Comparison of ENCODE assay signal across 11 mouse cellular contexts in the genomic region with DNA sequence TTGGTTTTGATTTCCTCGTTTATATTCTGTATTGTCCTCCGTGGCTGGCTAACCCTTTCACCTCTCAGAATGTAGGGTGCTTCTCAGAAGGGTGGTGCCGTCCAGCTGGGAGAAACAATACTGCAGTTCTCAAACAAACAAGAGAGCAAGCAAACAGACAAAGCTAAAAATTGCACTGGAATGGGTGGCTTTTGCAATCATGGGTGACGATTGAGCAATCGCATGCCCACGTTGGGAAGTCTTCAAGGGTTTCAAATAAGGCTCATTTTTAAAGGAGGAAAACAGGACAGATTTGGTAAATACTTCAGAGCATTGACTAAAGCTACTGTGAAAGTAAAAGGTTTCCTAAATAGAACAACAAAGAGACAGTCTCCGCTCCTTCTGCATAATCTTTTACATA. TPM values are rescaled to one million over a fixed set of nuclear protein-coding genes. Genes with fewer than 3 reads are reported as not detected.
A peak's percentile ranks its signal among the peaks of the same experiment; 100 is the strongest.
DNase-seq lines count a peak whose midpoint lies in the region; ATAC-seq and TF ChIP-seq lines count a peak whose summit lies in the region.
"Had no signal": no experiment of that assay in that cellular context is flagged by ENCODE, and none has a peak within 500 bp of the region (broad histone marks: within the 10 kb centered on the region; RNA-seq: fewer than 3 reads in every experiment).

No protein-coding gene starts in this region.

- no peak for TF ChIP-seq EP300 in stomach, postnatal 0 days (optimal IDR thresholded peaks at IDR 0.05)

- no peaks in the 10 kb centered on the region for H3K9me3 ChIP-seq in liver, embryonic 13.5 days (replicated peaks)
- H3K9me3 ChIP-seq in liver, embryonic 11.5 days (ENCODE audit: control insufficient read depth, low read length), result no peaks in the 10 kb centered on the region
- H3K9me3 ChIP-seq in lung, embryonic 14.5 days (ENCODE audit: low read depth, low read length), result no peaks in the 10 kb centered on the region
- no peaks in the 10 kb centered on the region for H3K9me3 ChIP-seq in stomach, postnatal 0 days (ENCODE audit: control insufficient read depth, low read length)

- 0 out of 2 replicates have a peak overlapping the region, but pooled peaks have one; percentile 6 for H3K4me2 ChIP-seq in liver, embryonic 13.5 days
- no peak overlapping the region for H3K4me2 ChIP-seq in liver, embryonic 11.5 days
- H3K4me2 ChIP-seq in lung, embryonic 14.5 days, result peak overlapping the region; percentile 41
- H3K4me2 ChIP-seq in stomach, postnatal 0 days (replicated peaks; ENCODE audit: low read depth), result peak overlapping the region; percentile 37

- H3K27me3 ChIP-seq in liver, embryonic 13.5 days, result no peaks in the 10 kb centered on the region
- H3K27me3 ChIP-seq in liver, embryonic 11.5 days (replicated peaks; ENCODE audit: control insufficient read depth, insufficient read depth, low read length), result no peaks in the 10 kb centered on the region
- no peaks in the 10 kb centered on the region for H3K27me3 ChIP-seq in lung, embryonic 14.5 days (ENCODE audit: insufficient read depth, low read length)
- no peaks in the 10 kb centered on the region for H3K27me3 ChIP-seq in stomach, postnatal 0 days (ENCODE audit: control insufficient read depth, insufficient read depth, low read length)

- no peak for ATAC-seq in liver, embryonic 13.5 days (ENCODE audit: low read depth)
- ATAC-seq in liver, embryonic 11.5 days (replicated peaks; ENCODE audit: low FRiP score), result no peak
- ATAC-seq in lung, embryonic 14.5 days (ENCODE audit: insufficient read depth), result no peak; the same call in 1 of the 2 replicates
- no peak for ATAC-seq in stomach, postnatal 0 days (ENCODE audit: low FRiP score, low TSS enrichment)
- ATAC-seq: midbrain, embryonic 16.5 days had no signal

- no peak overlapping the region for H3K9ac ChIP-seq in liver, embryonic 13.5 days
- no peak overlapping the region for H3K9ac ChIP-seq in liver, embryonic 11.5 days (ENCODE audit: low read depth, low read length)
- H3K9ac ChIP-seq in lung, embryonic 14.5 days, result no peak overlapping the region
- no peak overlapping the region for H3K9ac ChIP-seq in stomach, postnatal 0 days (ENCODE audit: low read length)

- no peak overlapping the region for H3K27ac ChIP-seq in liver, embryonic 13.5 days
- H3K27ac ChIP-seq in liver, embryonic 11.5 days (ENCODE audit: low read depth, low read length), result no peak overlapping the region
- no peak overlapping the region for H3K27ac ChIP-seq in lung, embryonic 14.5 days (ENCODE audit: low read depth)
- no peak overlapping the region for H3K27ac ChIP-seq in stomach, postnatal 0 days (replicated peaks)
- H3K27ac ChIP-seq: hindbrain, postnatal 0 days had no signal

- H3K4me3 ChIP-seq in liver, embryonic 13.5 days (replicated peaks), result no peak overlapping the region
- H3K4me3 ChIP-seq in liver, embryonic 11.5 days (ENCODE audit: low read depth, low read length), result no peak overlapping the region
- H3K4me3 ChIP-seq in lung, embryonic 14.5 days (ENCODE audit: low read depth, low read length), result no peak overlapping the region
- H3K4me3 ChIP-seq in stomach, postnatal 0 days (ENCODE audit: low read depth, low read length), result 0 out of 2 replicates have a peak overlapping the region, but pooled peaks have one; percentile 13

- no peaks in the 10 kb centered on the region for H3K36me3 ChIP-seq in liver, embryonic 13.5 days
- H3K36me3 ChIP-seq in liver, embryonic 11.5 days (ENCODE audit: control insufficient read depth, insufficient read depth, low read length), result no peaks in the 10 kb centered on the region
- H3K36me3 ChIP-seq in lung, embryonic 14.5 days (ENCODE audit: insufficient read depth), result no peaks in the 10 kb centered on the region
- H3K36me3 ChIP-seq in stomach, postnatal 0 days (ENCODE audit: control insufficient read depth, insufficient read depth, low read length), result no peaks in the 10 kb centered on the region

- DNase-seq in gastrocnemius, postnatal 25 days, result peak; percentile 16
- DNase-seq in gastrocnemius, postnatal 14 days, result no peak
- no peak for DNase-seq in liver, embryonic 13.5 days
- DNase-seq in liver, embryonic 11.5 days (ENCODE audit: low spot score), result no peak
- peak; percentile 38 for DNase-seq in lung, embryonic 14.5 days
- DNase-seq in stomach, postnatal 0 days (ENCODE audit: low spot score), result no peak
- DNase-seq in urinary bladder, postnatal 10 days (ENCODE audit: low spot score), result no peak
- DNase-seq in kidney, adult 8-10 months, result no peak
- DNase-seq: thymus, postnatal 25 days had no signal

- TF ChIP-seq CTCF in lung, embryonic 14.5 days (IDR thresholded peaks at IDR 0.05; ENCODE audit: low read depth), result no peak
- TF ChIP-seq CTCF in stomach, postnatal 0 days (IDR thresholded peaks at IDR 0.05; ENCODE audit: low read depth), result no peak

- WGBS in liver, embryonic 13.5 days (ENCODE audit: insufficient replicate concordance), result 46% methylated on average over 7 of the region's 7 CpGs
- 47% methylated on average over 7 of the region's 7 CpGs for WGBS in liver, embryonic 11.5 days
- WGBS in lung, embryonic 14.5 days, result 37% methylated on average over 7 of the region's 7 CpGs
- WGBS in stomach, postnatal 0 days, result 42% methylated on average over 7 of the region's 7 CpGs

- intact Hi-C loops in gastrocnemius, postnatal 14 days (cut with DNase I; ENCODE audit: low total_unique reads), result no loop called here

- H3K4me1 ChIP-seq in liver, embryonic 13.5 days (replicated peaks), result no peaks in the 10 kb centered on the region
- no peaks in the 10 kb centered on the region for H3K4me1 ChIP-seq in liver, embryonic 11.5 days (replicated peaks; ENCODE audit: control insufficient read depth, insufficient read depth, low read length)
- no peaks in the 10 kb centered on the region for H3K4me1 ChIP-seq in lung, embryonic 14.5 days (ENCODE audit: insufficient read depth)
- peaks cover 3% of the 10 kb centered on the region; the same call in 1 of the 2 replicates for H3K4me1 ChIP-seq in stomach, postnatal 0 days (replicated peaks; ENCODE audit: control insufficient read depth, insufficient read depth)

RNA-seq across cellular contexts. Expression of gene Dkk2, which starts 18.4 kb away (rescaled TPM):
- 1 to 10 TPM; 2.0 to 4.9 TPM for total RNA-seq in gastrocnemius, postnatal 25 days (2021)
- 1 to 10 TPM; 7.4 to 8.0 TPM for total RNA-seq in gastrocnemius, postnatal 14 days (2021)
- polyA plus RNA-seq in liver, embryonic 13.5 days (2015; fragmentation: Nextera tagmentation; extraction: Ambion mirVana), result 0.56 and 0.65 TPM in 2 replicates
- 3.1 TPM in 2 replicates for polyA plus RNA-seq in liver, embryonic 11.5 days (2014; fragmentation: Nextera tagmentation; extraction: Ambion mirVana)
- polyA plus RNA-seq in lung, embryonic 14.5 days (2014; fragmentation: Nextera tagmentation; extraction: Ambion mirVana), result 1.9 and 2.1 TPM in 2 replicates
- polyA plus RNA-seq in stomach, postnatal 0 days (2015; fragmentation: Nextera tagmentation; extraction: Ambion mirVana), result 3.7 and 3.9 TPM in 2 replicates

Comparison
In these comparisons a context has a peak if more than half of its experiments do, and no peak if none do; other contexts are left out.
1. DNase-seq: peak in gastrocnemius, postnatal 25 days (single experiment) and lung, embryonic 14.5 days (single experiment); none in gastrocnemius, postnatal 14 days (single experiment), liver, embryonic 13.5 days (single experiment), liver, embryonic 11.5 days (single experiment), stomach, postnatal 0 days (single experiment), urinary bladder, postnatal 10 days (single experiment) and kidney, adult 8-10 months (0 of 2).